Mouse (Mus musculus) midbrain, embryonic 14.5 days (tissue): ENCODE measurements at regions not wholly inside any gene's neighbourhood (a gene's known extent, or its start where the extent isn't known, plus 50 kb on each side); places are given as distances from the start of the nearest gene placed in this dataset.

Source experiments
- ATAC-seq: fragments of 200-750 bp; cut with Nextera tagmentation; 2 replicates; pipeline ENCODE4 v1.8.0; 2017; ENCODE audit warnings: moderate number of reproducible peaks, moderate library complexity; ENCODE audit not compliant: low FRiP score, low TSS enrichment
- DNase-seq: peaks from one replicate; pipeline ENCODE4 v3.0.0-alpha.2; 2015
- H3K27ac ChIP-seq: fragments of 300-500 bp; sonication (generic); replicated peaks from 2 replicates; pipeline ENCODE4 v1.5.1; 2014; ENCODE audit warnings: mild to moderate bottlenecking, low read depth, low read length, moderate library complexity
- H3K27me3 ChIP-seq: fragments of 300-500 bp; sonication (generic); 2 replicates; pipeline ENCODE4 v1.6.1; 2014; ENCODE audit warnings: low read length, control low read depth, mixed read lengths; ENCODE audit not compliant: control insufficient read depth, insufficient read depth
- H3K36me3 ChIP-seq: fragments of 300-500 bp; sonication (generic); 2 replicates; pipeline ENCODE4 v1.6.1; 2014; ENCODE audit warnings: low read length, control low read depth; ENCODE audit not compliant: control insufficient read depth, insufficient read depth
- H3K4me1 ChIP-seq: fragments of 300-500 bp; sonication (generic); 2 replicates; pipeline ENCODE4 v1.6.1; 2014; ENCODE audit warnings: mild to moderate bottlenecking, antibody characterized with exemption, low read length, control low read depth; ENCODE audit not compliant: control insufficient read depth, insufficient read depth
- H3K4me2 ChIP-seq: fragments of 300-500 bp; sonication (generic); 2 replicates; pipeline ENCODE4 v1.6.1; 2014; ENCODE audit warnings: mild to moderate bottlenecking, low read length, moderate library complexity
- H3K4me3 ChIP-seq: fragments of 300-500 bp; sonication (generic); replicated peaks from 2 replicates; pipeline ENCODE4 v1.5.1; 2014; ENCODE audit warnings: low read depth, low read length
- H3K9ac ChIP-seq: fragments of 300-500 bp; sonication (generic); replicated peaks from 2 replicates; pipeline ENCODE4 v1.6.1; 2014; ENCODE audit warnings: mild to moderate bottlenecking, low read length, moderate library complexity
- H3K9me3 ChIP-seq: fragments of 300-500 bp; sonication (generic); 2 replicates; pipeline ENCODE4 v1.6.1; 2016; ENCODE audit warnings: low read length, control low read depth, mixed read lengths; ENCODE audit not compliant: control insufficient read depth
- WGBS: fragments of 180-500 bp; shearing (Covaris S2); extraction: QIAGEN DNeasy Blood & Tissue Kit; methylation state at CpG from one replicate; pipeline ENCODE4 v1.1.7; 2014; 5-methylcytosine and 5-hydroxymethylcytosine counted together

GRCm38 (mm10) chr2:115088421-115089120 lies 433.8 kb upstream of the Dph6 start:
- peak; percentile 7 for DNase-seq
- Histone ChIP-seq H3K9ac (no peak overlapping the region), H3K27me3 (no peaks in the 10 kb centered on the region), H3K27ac (no peak overlapping the region), H3K4me1 (no peaks in the 10 kb centered on the region), H3K4me3 (no peak overlapping the region), H3K4me2 (no peak overlapping the region), H3K9me3 (no peaks in the 10 kb centered on the region), H3K36me3 (no peaks in the 10 kb centered on the region)
- ATAC-seq = no peak
- WGBS = 79% methylated on average over 4 of the region's 4 CpGs

GRCm38 (mm10) chr2:115090430-115091175 lies 435.8 kb upstream of the Dph6 start:
- H3K4me2 ChIP-seq = no peak overlapping the region
- no peaks in the 10 kb centered on the region for H3K27me3 ChIP-seq
- ATAC-seq (no peak), DNase-seq (no peak)
- 84% methylated on average over 12 of the region's 12 CpGs for WGBS
- no peaks in the 10 kb centered on the region for H3K4me1 ChIP-seq
- H3K27ac ChIP-seq = no peak overlapping the region
- H3K36me3 ChIP-seq = no peaks in the 10 kb centered on the region
- no peak overlapping the region for H3K4me3 ChIP-seq
- no peaks in the 10 kb centered on the region for H3K9me3 ChIP-seq
- H3K9ac ChIP-seq = no peak overlapping the region

- H3K9me3 ChIP-seq = no peaks in the 10 kb centered on the region
- H3K36me3 ChIP-seq = no peaks in the 10 kb centered on the region
- H3K27me3 ChIP-seq = no peaks in the 10 kb centered on the region
- no peak overlapping the region for H3K4me2 ChIP-seq
- WGBS = 88% methylated on average over 12 of the region's 12 CpGs
- DNase-seq (no peak), ATAC-seq (no peak)
- no peak overlapping the region for H3K27ac ChIP-seq
- no peak overlapping the region for H3K4me3 ChIP-seq
- no peak overlapping the region for H3K9ac ChIP-seq
- no peaks in the 10 kb centered on the region for H3K4me1 ChIP-seq
Observed at GRCm38 (mm10) chr2:115095351-115095750, 440.6 kb upstream of the Dph6 start.

GRCm38 (mm10) chr2:115101501-115101900 lies 446.7 kb upstream of the Dph6 start:
- Histone ChIP-seq H3K9ac (no peak overlapping the region), H3K9me3 (no peaks in the 10 kb centered on the region), H3K4me3 (no peak overlapping the region), H3K27ac (no peak overlapping the region), H3K4me1 (no peaks in the 10 kb centered on the region), H3K27me3 (no peaks in the 10 kb centered on the region), H3K36me3 (no peaks in the 10 kb centered on the region), H3K4me2 (no peak overlapping the region)
- DNase-seq (no peak), ATAC-seq (no peak)
- 88% methylated on average over 3 of the region's 3 CpGs for WGBS

DNA sequence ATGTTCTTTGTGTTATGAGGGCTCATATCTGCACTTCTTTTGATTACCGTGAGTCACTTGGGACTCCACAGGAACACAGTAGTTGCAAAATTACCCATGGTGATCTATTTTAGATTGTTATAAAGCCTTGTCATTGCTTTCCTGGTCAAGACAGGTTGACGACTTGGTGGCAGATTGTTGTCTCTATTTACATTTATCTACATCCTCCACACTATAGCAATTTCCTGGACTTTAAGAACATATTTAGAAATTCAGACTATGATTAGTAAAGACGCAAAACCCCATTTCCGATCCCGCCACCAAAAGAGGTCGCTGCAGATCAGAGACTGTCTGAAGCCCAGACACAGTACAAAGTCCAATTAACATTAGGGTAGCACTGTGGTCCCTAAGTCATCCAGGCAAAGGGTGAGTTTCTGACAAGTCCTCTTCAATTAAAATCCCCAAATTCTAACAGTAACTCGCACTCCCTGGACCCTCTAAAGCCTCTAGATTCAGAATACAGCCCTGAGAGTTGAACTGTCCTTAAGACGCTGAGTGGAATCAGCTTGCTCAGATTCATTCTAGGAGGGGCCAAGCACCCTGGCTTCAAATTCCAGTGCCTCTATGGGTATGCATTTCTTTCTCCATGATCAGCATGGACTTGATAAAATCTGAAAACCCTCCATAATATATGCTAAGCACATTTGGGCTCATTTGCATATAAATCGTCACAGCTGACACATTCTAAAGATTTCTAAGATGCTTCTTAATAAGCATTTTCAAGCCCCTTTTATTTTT lies 461.9 kb upstream of the BC052040 start:
- H3K9ac ChIP-seq = no peak overlapping the region
- H3K4me1 ChIP-seq = peaks cover 4% of the 10 kb centered on the region; the same call in 1 of the 2 replicates
- no peak overlapping the region for H3K4me3 ChIP-seq
- peak; percentile 78 for ATAC-seq
- H3K36me3 ChIP-seq = no peaks in the 10 kb centered on the region
- H3K27me3 ChIP-seq = no peaks in the 10 kb centered on the region
- peak; percentile 64 for DNase-seq
- 54% methylated on average over 9 of the region's 9 CpGs for WGBS
- no peaks in the 10 kb centered on the region for H3K9me3 ChIP-seq
- H3K27ac ChIP-seq = no peak overlapping the region
- no peak overlapping the region for H3K4me2 ChIP-seq

DNA sequence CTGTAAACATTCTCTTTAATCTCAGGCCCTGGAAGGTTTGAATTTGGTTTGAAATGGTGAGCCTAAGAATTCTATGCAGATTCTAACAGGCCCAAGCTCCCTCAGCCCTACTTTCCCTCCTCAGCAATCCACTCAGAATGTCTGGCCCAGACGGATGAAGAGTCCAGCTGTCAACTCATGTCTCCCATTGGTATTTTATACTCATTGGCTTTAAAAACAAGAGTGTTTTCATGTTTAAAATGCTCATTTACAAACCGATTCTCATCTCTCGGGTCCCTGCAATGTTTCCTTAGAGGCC lies 461.4 kb upstream of the BC052040 start:
- no peaks in the 10 kb centered on the region for H3K9me3 ChIP-seq
- no peak overlapping the region for H3K4me2 ChIP-seq
- no peaks in the 10 kb centered on the region for H3K27me3 ChIP-seq
- WGBS = 7% methylated on average over 3 of the region's 3 CpGs
- peaks cover 4% of the 10 kb centered on the region; the same call in 1 of the 2 replicates for H3K4me1 ChIP-seq
- H3K9ac ChIP-seq = no peak overlapping the region
- no peak overlapping the region for H3K4me3 ChIP-seq
- 0 out of 2 replicates have a peak overlapping the region, but pooled peaks have one; percentile 20 for H3K27ac ChIP-seq
- H3K36me3 ChIP-seq = no peaks in the 10 kb centered on the region
- DNase-seq (peak; percentile 40), ATAC-seq (peak; percentile 78)

GRCm38 (mm10) chr2:115126625-115127369 lies 454.7 kb upstream of the BC052040 start:
- no peak overlapping the region for H3K4me3 ChIP-seq
- no peaks in the 10 kb centered on the region for H3K27me3 ChIP-seq
- H3K4me2 ChIP-seq = no peak overlapping the region
- H3K9ac ChIP-seq = no peak overlapping the region
- H3K9me3 ChIP-seq = no peaks in the 10 kb centered on the region
- DNase-seq (no peak), ATAC-seq (no peak)
- no peaks in the 10 kb centered on the region for H3K36me3 ChIP-seq
- no peaks in the 10 kb centered on the region for H3K4me1 ChIP-seq
- WGBS = 81% methylated on average over 6 of the region's 6 CpGs
- H3K27ac ChIP-seq = no peak overlapping the region

DNA sequence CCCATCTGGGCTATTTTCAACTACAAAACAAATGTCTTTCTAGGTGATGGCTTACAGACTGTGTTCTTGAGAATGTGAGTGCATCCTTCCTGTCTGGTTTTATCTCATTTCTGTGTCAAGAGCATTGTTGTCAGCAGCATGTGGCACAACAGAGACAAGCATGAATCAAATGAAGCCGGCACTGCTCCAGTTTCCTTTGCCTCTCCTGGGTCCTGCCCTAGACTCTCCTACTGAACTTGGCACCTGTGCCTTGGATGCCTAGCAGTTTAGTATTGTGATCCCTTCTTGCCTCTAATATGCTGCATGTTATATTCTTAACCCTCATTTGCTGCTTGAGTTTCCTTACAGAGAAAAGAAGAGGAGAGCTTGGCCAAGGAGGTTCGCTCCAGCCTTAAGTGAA lies 449.8 kb upstream of the BC052040 start:
- Histone ChIP-seq H3K9ac (no peak overlapping the region), H3K4me3 (no peak overlapping the region), H3K36me3 (no peaks in the 10 kb centered on the region), H3K27me3 (no peaks in the 10 kb centered on the region), H3K9me3 (no peaks in the 10 kb centered on the region), H3K4me1 (no peaks in the 10 kb centered on the region), H3K4me2 (no peak overlapping the region), H3K27ac (no peak overlapping the region)
- WGBS = 12% methylated on average over 2 of the region's 2 CpGs
- DNase-seq (no peak), ATAC-seq (no peak)
